9 mouse cellular contexts compared by ENCODE assay signal in genomic region chr16:97171500-97171899, GRCm38 (mm10). TPM values are rescaled to one million over a fixed set of nuclear protein-coding genes. Genes with fewer than 3 reads are reported as not detected.
A peak's percentile ranks its signal among the peaks of the same experiment; 100 is the strongest.
DNase-seq lines count a peak whose midpoint lies in the region; ATAC-seq and TF ChIP-seq lines count a peak whose summit lies in the region.
"Had no signal": no experiment of that assay in that cellular context is flagged by ENCODE, and none has a peak within 500 bp of the region (broad histone marks: within the 10 kb centered on the region; RNA-seq: fewer than 3 reads in every experiment).

No protein-coding gene starts in this region.

- peaks cover 54% of the 10 kb centered on the region for H3K27me3 ChIP-seq in liver, embryonic 11.5 days (replicated peaks; ENCODE audit: control insufficient read depth, insufficient read depth, low read length)

- H3K4me1 ChIP-seq in olfactory bulb, adult 2 months (ENCODE audit: control insufficient read depth, insufficient read depth, low read length) = peaks cover 16% of the 10 kb centered on the region
- no peaks in the 10 kb centered on the region for H3K4me1 ChIP-seq in liver, embryonic 11.5 days (replicated peaks; ENCODE audit: control insufficient read depth, insufficient read depth, low read length)

- H3K36me3 ChIP-seq in liver, embryonic 11.5 days (ENCODE audit: control insufficient read depth, insufficient read depth, low read length) = no peaks in the 10 kb centered on the region

- no peaks in the 10 kb centered on the region for H3K9me3 ChIP-seq in liver, embryonic 11.5 days (ENCODE audit: control insufficient read depth, low read length)

- no peak; the same call in 1 of the 2 replicates for TF ChIP-seq POLR2A in olfactory bulb, adult 2 months (IDR thresholded peaks at IDR 0.05; ENCODE audit: insufficient read depth, low read depth, low read length)

- H3K9ac ChIP-seq in liver, embryonic 11.5 days (ENCODE audit: low read depth, low read length) = no peak overlapping the region

- no peak overlapping the region for H3K4me3 ChIP-seq in olfactory bulb, adult 2 months (ENCODE audit: insufficient read depth, low read depth, low read length)
- no peak overlapping the region for H3K4me3 ChIP-seq in liver, embryonic 11.5 days (ENCODE audit: low read depth, low read length)

- peak overlapping the region; percentile 99 for H3K27ac ChIP-seq in olfactory bulb, adult 2 months (ENCODE audit: insufficient read depth, low read depth, low read length)
- no peak overlapping the region for H3K27ac ChIP-seq in liver, embryonic 11.5 days (ENCODE audit: low read depth, low read length)

- no peak overlapping the region for H3K4me2 ChIP-seq in liver, embryonic 11.5 days

- no peak for ATAC-seq in liver, embryonic 11.5 days (replicated peaks; ENCODE audit: low FRiP score)

- TF ChIP-seq CTCF in olfactory bulb, adult 2 months (IDR thresholded peaks at IDR 0.05; ENCODE audit: insufficient read depth, low read depth, low read length) = no peak

- DNase-seq in embryo, embryonic 9.5 days (ENCODE audit: extremely low spot score) = peak; percentile 2
- peak; percentile 48 to 72 for DNase-seq in frontal cortex, postnatal 14 days (ENCODE audit: low spot score in 2 of 2)
- peak; percentile 55 to 62 for DNase-seq in left cerebral cortex, adult 18-20 months (ENCODE audit: low spot score in 2 of 2)
- DNase-seq in adrenal gland, postnatal 14 days = no peak
- DNase-seq in liver, embryonic 11.5 days (ENCODE audit: low spot score) = no peak
- DNase-seq in urinary bladder, postnatal 25 days (ENCODE audit: low spot score) = no peak
- DNase-seq: kidney, postnatal 36 days had no signal

- 28% methylated on average over 8 of the region's 8 CpGs for WGBS in olfactory bulb, adult 2 months
- WGBS in liver, embryonic 11.5 days = 48% methylated on average over 8 of the region's 8 CpGs

RNA-seq across cellular contexts. Expression of gene Dscam, which starts 0.9 kb away (rescaled TPM):
- total RNA-seq in left cerebral cortex, adult 18-20 months (2021) = 10 to 100 TPM; 35.7 to 37.9 TPM
- polyA plus RNA-seq in olfactory bulb, adult 2 months (2012; ENCODE audit: insufficient read depth, insufficient read length, low replicate concordance, missing spikeins) = 97.5 TPM in 1 of 2 replicates, not detected in the other
- 0.07 and 0.30 TPM in 2 replicates for total RNA-seq in adrenal gland, postnatal 14 days (2021)
- polyA plus RNA-seq in liver, embryonic 11.5 days (2014; fragmentation: Nextera tagmentation; extraction: Ambion mirVana) = 0.04 TPM in 2 replicates
- polyA plus RNA-seq: lung, embryonic 16.5 days had no signal

Comparison
In these comparisons a context has a peak if more than half of its experiments do, and no peak if none do; other contexts are left out.
1. DNase-seq: peak in embryo, embryonic 9.5 days (single experiment), frontal cortex, postnatal 14 days (2 of 2) and left cerebral cortex, adult 18-20 months (2 of 2); none in adrenal gland, postnatal 14 days (single experiment), liver, embryonic 11.5 days (single experiment) and urinary bladder, postnatal 25 days (single experiment).
2. RNA of gene Dscam, which starts 0.9 kb away (total RNA-seq): 35.7 to 37.9 TPM in left cerebral cortex, adult 18-20 months; 0.07 to 0.30 TPM in adrenal gland, postnatal 14 days; every median in the first group is over 10 times any median in the second.